Mouse (Mus musculus) frontal cortex, postnatal 10 days (tissue): ENCODE results near the gene Ptgir.
A peak's percentile ranks its signal among the peaks of the same experiment; 100 is the strongest.

ENCODE experiments used
- DNase-seq, 2 experiments: peaks; one replicate each; pipeline ENCODE4 v3.0.0; 2022; ENCODE audit warnings: low spot score in 2 of 2, mixed read lengths in 1 of 2

Ptgir gene

GRCm38 (mm10) chr7:16906281-16906680 is at the start of gene Ptgir:
Gene Ptgir, plus strand, starts transcription at chr7:16906490.
- DNase-seq: no peak

- no peak for DNase-seq
These were observed 48.0 kb upstream of the Ptgir start for GRCm38 (mm10) chr7:16858336-16858735.

- DNase-seq: no peak
These were observed 46.2 kb upstream of the Ptgir start for GRCm38 (mm10) chr7:16859902-16860651.

GRCm38 (mm10) chr7:16867488-16867887 is 38.8 kb upstream of the Ptgir start:
- no peak for DNase-seq

GRCm38 (mm10) chr7:16869497-16869896 is 36.8 kb upstream of the Ptgir start:
- DNase-seq: peak; percentile 91 to 96

- DNase-seq: no peak
These were observed 34.7 kb upstream of the Ptgir start for GRCm38 (mm10) chr7:16871600-16871999.

GRCm38 (mm10) chr7:16872478-16872877 is 33.8 kb upstream of the Ptgir start:
- no peak for DNase-seq

- DNase-seq: no peak
These were observed 32.9 kb upstream of the Ptgir start for GRCm38 (mm10) chr7:16873392-16873791.

GRCm38 (mm10) chr7:16874190-16874589 is 32.1 kb upstream of the Ptgir start:
- DNase-seq: peak; percentile 65 to 80

GRCm38 (mm10) chr7:16874756-16875309 is 31.5 kb upstream of the Ptgir start:
- DNase-seq: peak; percentile 100

- DNase-seq: no peak
These were observed 31.2 kb upstream of the Ptgir start, which contains the start of gene Dact3 for GRCm38 (mm10) chr7:16875310-16875325. Gene Dact3, plus strand, starts transcription at chr7:16875317.

- DNase-seq: no peak
These were observed 31.0 kb upstream of the Ptgir start for GRCm38 (mm10) chr7:16875326-16875725.

- DNase-seq: no peak
These were observed 30.3 kb upstream of the Ptgir start for GRCm38 (mm10) chr7:16876006-16876405.

- no peak for DNase-seq
These were observed 29.7 kb upstream of the Ptgir start for GRCm38 (mm10) chr7:16876608-16877007.

GRCm38 (mm10) chr7:16877717-16878116 is 28.6 kb upstream of the Ptgir start:
- DNase-seq: no peak

- DNase-seq: no peak
These were observed 26.3 kb upstream of the Ptgir start for GRCm38 (mm10) chr7:16879796-16880547.

GRCm38 (mm10) chr7:16880615-16881014 is 25.7 kb upstream of the Ptgir start:
- DNase-seq: no peak

- DNase-seq: no peak
These were observed 23.1 kb upstream of the Ptgir start for GRCm38 (mm10) chr7:16883162-16883561.

GRCm38 (mm10) chr7:16884334-16884733 is 22.0 kb upstream of the Ptgir start:
- no peak for DNase-seq

GRCm38 (mm10) chr7:16885271-16885776 is 21.0 kb upstream of the Ptgir start:
- DNase-seq: no peak

GRCm38 (mm10) chr7:16885905-16886304 is 20.4 kb upstream of the Ptgir start:
- no peak for DNase-seq

GRCm38 (mm10) chr7:16890536-16890935 is 15.8 kb upstream of the Ptgir start:
- no peak for DNase-seq

GRCm38 (mm10) chr7:16890944-16891343 is 15.3 kb upstream of the Ptgir start:
- no peak for DNase-seq
